Mouse (Mus musculus) C2C12 (cell line): ENCODE data around the gene Mrfap1.

Experiments
- CTCF ChIP-seq: IDR thresholded peaks from one replicate; pipeline ENCODE4 v1.5.1; 2011; ENCODE audit not compliant: control insufficient read depth, insufficient read depth, insufficient read length
- MAX ChIP-seq: IDR thresholded peaks from one replicate; pipeline ENCODE4 v1.6.1; 2011; ENCODE audit warnings: mild to moderate bottlenecking, control low read depth
- MYOD1 ChIP-seq: IDR thresholded peaks from one replicate; pipeline ENCODE4 v1.6.1; 2011; ENCODE audit warnings: low read depth; ENCODE audit not compliant: control insufficient read depth, insufficient read length
- MYOG ChIP-seq: IDR thresholded peaks from one replicate; pipeline ENCODE4 v1.6.1; 2011; ENCODE audit not compliant: control insufficient read depth, insufficient read length; ENCODE audit errors: extremely low read depth

GRCm38 (mm10) chr5:36844490-36844889 lies 47.9 kb upstream of the Mrfap1 start:
- TF ChIP-seq CTCF, result no peak
- no peak for TF ChIP-seq MYOD1
- no peak for TF ChIP-seq MAX
- TF ChIP-seq MYOG, result no peak
